Mouse (Mus musculus): ENCODE results near the gene Ank2. TPM values are rescaled to one million over a fixed set of nuclear protein-coding genes. Genes with fewer than 3 reads are reported as not detected.

Ank2 gene
- polyA plus RNA-seq, 1 experiment from 2014 or later: 211 TPM

- H3K27me3 ChIP-seq (ENCODE audit: control insufficient read depth, insufficient read depth, low read length): no peaks in the 10 kb centered on the region
- H3K4me2 ChIP-seq (ENCODE audit: low read length): no peak overlapping the region
- H3K4me3 ChIP-seq (replicated peaks; ENCODE audit: low read depth, low read length): no peak overlapping the region
- no peak overlapping the region for H3K9ac ChIP-seq (replicated peaks; ENCODE audit: low read length)
- no peak for DNase-seq
- WGBS: 79% methylated on average over 6 of the region's 6 CpGs
- H3K36me3 ChIP-seq (ENCODE audit: control insufficient read depth, insufficient read depth, low read length): peaks cover 66% of the 10 kb centered on the region
- H3K4me1 ChIP-seq (ENCODE audit: control insufficient read depth, insufficient read depth, low read length): no peaks in the 10 kb centered on the region
- no peak overlapping the region for H3K27ac ChIP-seq (replicated peaks; ENCODE audit: low read depth, low read length)
- ATAC-seq (ENCODE audit: low FRiP score, low TSS enrichment): no peak
- no peaks in the 10 kb centered on the region for H3K9me3 ChIP-seq (ENCODE audit: control insufficient read depth, low read length)
These were observed 484.0 kb downstream of the Ank2 start for GRCm38 (mm10) chr3:127015175-127015574.

GRCm38 (mm10) chr3:127013976-127014375, 485.2 kb downstream of the Ank2 start:
- Histone ChIP-seq H3K27ac (replicated peaks; ENCODE audit: low read depth, low read length) (no peak overlapping the region), H3K36me3 (ENCODE audit: control insufficient read depth, insufficient read depth, low read length) (peaks cover 76% of the 10 kb centered on the region), H3K4me1 (ENCODE audit: control insufficient read depth, insufficient read depth, low read length) (no peaks in the 10 kb centered on the region), H3K9ac (replicated peaks; ENCODE audit: low read length) (no peak overlapping the region), H3K9me3 (ENCODE audit: control insufficient read depth, low read length) (no peaks in the 10 kb centered on the region), H3K4me2 (ENCODE audit: low read length) (no peak overlapping the region), H3K27me3 (ENCODE audit: control insufficient read depth, insufficient read depth, low read length) (no peaks in the 10 kb centered on the region), H3K4me3 (replicated peaks; ENCODE audit: low read depth, low read length) (no peak overlapping the region)
- no peak for ATAC-seq (ENCODE audit: low FRiP score, low TSS enrichment)
- WGBS: 85% methylated on average over 4 of the region's 4 CpGs
- DNase-seq: no peak

- H3K9ac ChIP-seq (replicated peaks; ENCODE audit: low read length): no peak overlapping the region
- peak; percentile 70 for DNase-seq
- no peaks in the 10 kb centered on the region for H3K4me1 ChIP-seq (ENCODE audit: control insufficient read depth, insufficient read depth, low read length)
- no peak overlapping the region for H3K4me2 ChIP-seq (ENCODE audit: low read length)
- H3K27ac ChIP-seq (replicated peaks; ENCODE audit: low read depth, low read length): no peak overlapping the region
- H3K27me3 ChIP-seq (ENCODE audit: control insufficient read depth, insufficient read depth, low read length): no peaks in the 10 kb centered on the region
- 51% methylated on average over 8 of the region's 8 CpGs for WGBS
- no peaks in the 10 kb centered on the region for H3K9me3 ChIP-seq (ENCODE audit: control insufficient read depth, low read length)
- ATAC-seq (ENCODE audit: low FRiP score, low TSS enrichment): 0 out of 2 replicates have a peak, but pooled peaks have one; percentile 43
- H3K36me3 ChIP-seq (ENCODE audit: control insufficient read depth, insufficient read depth, low read length): peaks cover 85% of the 10 kb centered on the region
- no peak overlapping the region for H3K4me3 ChIP-seq (replicated peaks; ENCODE audit: low read depth, low read length)
These were observed 486.6 kb downstream of the Ank2 start for GRCm38 (mm10) chr3:127012525-127012924.

- no peak overlapping the region for H3K4me3 ChIP-seq (replicated peaks; ENCODE audit: low read depth, low read length)
- H3K36me3 ChIP-seq (ENCODE audit: control insufficient read depth, insufficient read depth, low read length): peaks cover 73% of the 10 kb centered on the region
- H3K4me1 ChIP-seq (ENCODE audit: control insufficient read depth, insufficient read depth, low read length): no peaks in the 10 kb centered on the region
- no peak overlapping the region for H3K4me2 ChIP-seq (ENCODE audit: low read length)
- WGBS: 93% methylated on average over 9 of the region's 9 CpGs
- H3K9me3 ChIP-seq (ENCODE audit: control insufficient read depth, low read length): no peaks in the 10 kb centered on the region
- peak; percentile 44; the same call in 1 of the 2 replicates for ATAC-seq (ENCODE audit: low FRiP score, low TSS enrichment)
- no peak for DNase-seq
- H3K9ac ChIP-seq (replicated peaks; ENCODE audit: low read length): no peak overlapping the region
- no peaks in the 10 kb centered on the region for H3K27me3 ChIP-seq (ENCODE audit: control insufficient read depth, insufficient read depth, low read length)
- no peak overlapping the region for H3K27ac ChIP-seq (replicated peaks; ENCODE audit: low read depth, low read length)
These were observed 493.1 kb downstream of the Ank2 start for GRCm38 (mm10) chr3:127005898-127006673.

- peaks cover 70% of the 10 kb centered on the region for H3K36me3 ChIP-seq (ENCODE audit: control insufficient read depth, insufficient read depth, low read length)
- H3K4me1 ChIP-seq (ENCODE audit: control insufficient read depth, insufficient read depth, low read length): no peaks in the 10 kb centered on the region
- DNase-seq (peak; percentile 31), ATAC-seq (ENCODE audit: low FRiP score, low TSS enrichment) (no peak)
- H3K4me2 ChIP-seq (ENCODE audit: low read length): no peak overlapping the region
- H3K9ac ChIP-seq (replicated peaks; ENCODE audit: low read length): no peak overlapping the region
- H3K27ac ChIP-seq (replicated peaks; ENCODE audit: low read depth, low read length): no peak overlapping the region
- 84% methylated on average over 9 of the region's 9 CpGs for WGBS
- H3K4me3 ChIP-seq (replicated peaks; ENCODE audit: low read depth, low read length): no peak overlapping the region
- H3K9me3 ChIP-seq (ENCODE audit: control insufficient read depth, low read length): no peaks in the 10 kb centered on the region
- H3K27me3 ChIP-seq (ENCODE audit: control insufficient read depth, insufficient read depth, low read length): no peaks in the 10 kb centered on the region
These were observed 494.1 kb downstream of the Ank2 start for GRCm38 (mm10) chr3:127004860-127005633.

GRCm38 (mm10) chr3:127003946-127004345, 495.2 kb downstream of the Ank2 start:
- whole genome bisulfite sequencing: 96% methylated on average over 11 of the region's 11 CpGs
- Histone ChIP-seq H3K27ac (replicated peaks; ENCODE audit: low read depth, low read length) (no peak overlapping the region), H3K9ac (replicated peaks; ENCODE audit: low read length) (no peak overlapping the region), H3K27me3 (ENCODE audit: control insufficient read depth, insufficient read depth, low read length) (no peaks in the 10 kb centered on the region), H3K4me2 (ENCODE audit: low read length) (no peak overlapping the region), H3K9me3 (ENCODE audit: control insufficient read depth, low read length) (no peaks in the 10 kb centered on the region), H3K36me3 (ENCODE audit: control insufficient read depth, insufficient read depth, low read length) (peaks cover 61% of the 10 kb centered on the region), H3K4me1 (ENCODE audit: control insufficient read depth, insufficient read depth, low read length) (peaks cover 4% of the 10 kb centered on the region; the same call in 1 of the 2 replicates), H3K4me3 (replicated peaks; ENCODE audit: low read depth, low read length) (no peak overlapping the region)
- DNase-seq (no peak), ATAC-seq (ENCODE audit: low FRiP score, low TSS enrichment) (no peak)

- no peaks in the 10 kb centered on the region for H3K9me3 ChIP-seq (ENCODE audit: control insufficient read depth, low read length)
- ATAC-seq (ENCODE audit: low FRiP score, low TSS enrichment) (no peak), DNase-seq (no peak)
- peak overlapping the region; percentile 72 for H3K27ac ChIP-seq (replicated peaks; ENCODE audit: low read depth, low read length)
- H3K9ac ChIP-seq (replicated peaks; ENCODE audit: low read length): no peak overlapping the region; the same call in 1 of the 2 replicates
- peaks cover 34% of the 10 kb centered on the region for H3K4me1 ChIP-seq (ENCODE audit: control insufficient read depth, insufficient read depth, low read length)
- H3K4me3 ChIP-seq (replicated peaks; ENCODE audit: low read depth, low read length): no peak overlapping the region
- H3K27me3 ChIP-seq (ENCODE audit: control insufficient read depth, insufficient read depth, low read length): no peaks in the 10 kb centered on the region
- WGBS: 4% methylated on average over 8 of the region's 8 CpGs
- H3K4me2 ChIP-seq (ENCODE audit: low read length): peak overlapping the region; percentile 45
- H3K36me3 ChIP-seq (ENCODE audit: control insufficient read depth, insufficient read depth, low read length): peaks cover 38% of the 10 kb centered on the region
These were observed 500.4 kb downstream of the Ank2 start for GRCm38 (mm10) chr3:126998742-126999112.

- H3K9ac ChIP-seq (replicated peaks; ENCODE audit: low read length): no peak overlapping the region; the same call in 1 of the 2 replicates
- peaks cover 38% of the 10 kb centered on the region for H3K4me1 ChIP-seq (ENCODE audit: control insufficient read depth, insufficient read depth, low read length)
- 2% methylated on average over 12 of the region's 12 CpGs for WGBS
- peak overlapping the region; percentile 45 for H3K4me2 ChIP-seq (ENCODE audit: low read length)
- H3K4me3 ChIP-seq (replicated peaks; ENCODE audit: low read depth, low read length): 0 out of 2 replicates have a peak overlapping the region, but pooled peaks have one; percentile 5
- peak; percentile 83 for ATAC-seq (ENCODE audit: low FRiP score, low TSS enrichment)
- no peaks in the 10 kb centered on the region for H3K9me3 ChIP-seq (ENCODE audit: control insufficient read depth, low read length)
- H3K36me3 ChIP-seq (ENCODE audit: control insufficient read depth, insufficient read depth, low read length): peaks cover 38% of the 10 kb centered on the region
- DNase-seq: peak; percentile 83
- H3K27me3 ChIP-seq (ENCODE audit: control insufficient read depth, insufficient read depth, low read length): no peaks in the 10 kb centered on the region
- H3K27ac ChIP-seq (replicated peaks; ENCODE audit: low read depth, low read length): peak overlapping the region; percentile 72
These were observed 501.0 kb downstream of the Ank2 start for GRCm38 (mm10) chr3:126998008-126998741.
